Mouse (Mus musculus): ENCODE measurements around the gene Tbxa2r.

DNA sequence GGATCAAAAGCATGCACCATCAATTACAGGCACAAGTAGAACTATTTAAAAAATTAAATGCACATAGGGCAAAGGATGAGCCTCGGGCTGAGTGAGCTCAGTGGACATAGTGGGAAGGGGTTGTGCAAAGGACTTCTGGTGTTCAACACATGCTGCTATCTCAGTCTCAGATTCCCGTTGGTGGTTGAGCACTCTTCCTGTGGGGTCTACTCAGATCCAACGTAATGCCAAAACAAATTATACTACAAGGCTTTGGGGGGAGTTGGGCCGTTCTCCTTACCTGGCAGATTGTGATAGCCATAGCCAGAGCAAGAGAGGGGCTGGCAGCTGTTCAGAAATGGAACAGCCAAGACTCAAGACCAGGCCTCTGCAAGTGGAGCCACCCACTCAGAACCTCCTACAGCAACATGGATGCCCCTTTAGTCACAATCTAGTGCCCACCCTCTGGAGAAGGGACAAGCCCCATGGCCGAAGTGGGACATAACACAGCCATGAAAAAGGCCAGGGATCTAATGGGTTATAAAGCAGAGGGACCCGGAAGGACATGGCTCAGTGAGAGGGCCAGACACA, 51.4 kb downstream of the Tbxa2r start:
- TF ChIP-seq POLR2AphosphoS2 (IDR thresholded peaks at IDR 0.05; ENCODE audit: insufficient read length, low read depth) = no peak
- no peak for TF ChIP-seq E2F4 (IDR thresholded peaks at IDR 0.05; ENCODE audit: insufficient read depth)
